Mouse (Mus musculus): Measurements from ENCODE around the gene 9630041A04Rik. TPM values are rescaled to one million over a fixed set of nuclear protein-coding genes. Genes with fewer than 3 reads are reported as not detected.

9630041A04Rik gene
- polyA plus RNA-seq, 1 experiment from 2014 or later: not detected

- Histone ChIP-seq H3K4me3 (no peak overlapping the region), H3K9me3 (replicated peaks) (no peaks in the 10 kb centered on the region), H3K4me1 (no peaks in the 10 kb centered on the region), H3K36me3 (no peaks in the 10 kb centered on the region), H3K27me3 (ENCODE audit: low read depth, poor library complexity, severe bottlenecking) (no peaks in the 10 kb centered on the region), H3K27ac (replicated peaks) (no peak overlapping the region)
- 78% methylated on average over 11 of the region's 11 CpGs for WGBS
- no peak for DNase-seq (ENCODE audit: low spot score)
Observed at GRCm38 (mm10) chr9:101877109-101877987, 15.7 kb downstream of the 9630041A04Rik start.

GRCm38 (mm10) chr9:101883295-101883694, 21.7 kb downstream of the 9630041A04Rik start:
- no peak overlapping the region for H3K27ac ChIP-seq (replicated peaks)
- no peaks in the 10 kb centered on the region for H3K27me3 ChIP-seq (ENCODE audit: low read depth, poor library complexity, severe bottlenecking)
- no peaks in the 10 kb centered on the region for H3K4me1 ChIP-seq
- H3K4me3 ChIP-seq: no peak overlapping the region
- 66% methylated on average over 2 of the region's 2 CpGs for WGBS
- H3K36me3 ChIP-seq: no peaks in the 10 kb centered on the region
- no peak for DNase-seq (ENCODE audit: low spot score)
- H3K9me3 ChIP-seq (replicated peaks): no peaks in the 10 kb centered on the region

DNA sequence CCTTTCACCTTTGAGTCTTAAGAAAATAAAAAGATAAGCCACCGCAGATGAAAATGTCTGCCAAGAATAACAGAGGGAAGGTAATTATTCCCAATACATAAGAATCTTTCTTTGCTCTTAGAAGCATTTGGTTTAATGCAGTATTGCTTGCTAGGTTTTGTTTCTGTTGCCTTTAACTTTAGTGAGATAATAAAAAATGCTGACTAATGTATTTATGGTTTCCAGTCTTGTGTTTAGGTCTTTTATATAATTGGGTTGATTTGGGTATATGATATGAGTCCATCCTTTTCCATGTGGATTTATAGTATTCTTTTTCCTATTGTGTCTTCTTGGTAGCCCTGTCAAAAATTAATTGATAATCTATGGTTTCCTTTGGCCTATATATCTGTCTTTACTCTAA, 36.2 kb downstream of the 9630041A04Rik start:
- Histone ChIP-seq H3K27ac (replicated peaks) (no peak overlapping the region), H3K9me3 (replicated peaks) (no peaks in the 10 kb centered on the region), H3K36me3 (no peaks in the 10 kb centered on the region), H3K4me3 (no peak overlapping the region), H3K4me1 (no peaks in the 10 kb centered on the region), H3K27me3 (ENCODE audit: low read depth, poor library complexity, severe bottlenecking) (no peaks in the 10 kb centered on the region)
- WGBS: 97% methylated on average over 1 of the region's 1 CpGs
- no peak for DNase-seq (ENCODE audit: low spot score)

DNA sequence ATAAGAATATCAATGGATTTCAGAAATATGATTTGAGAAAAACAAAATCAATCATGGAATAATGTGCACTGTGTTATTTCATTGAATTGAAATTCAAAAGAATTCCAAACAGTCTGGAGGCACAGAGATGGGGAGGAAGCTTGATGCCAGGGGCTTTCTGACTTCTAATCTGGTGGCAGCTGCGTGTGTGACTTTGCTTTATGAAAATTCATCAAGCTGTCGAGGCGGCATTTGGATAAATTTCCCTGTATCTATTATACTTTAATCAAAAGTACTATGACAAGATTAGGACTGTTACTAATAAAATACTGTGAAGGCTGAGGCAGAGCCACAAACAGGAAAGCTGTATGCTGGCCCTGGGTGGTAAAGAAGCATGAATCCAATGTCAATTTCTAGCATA, 41.8 kb downstream of the 9630041A04Rik start:
- H3K4me1 ChIP-seq: peaks cover 8% of the 10 kb centered on the region
- DNase-seq (ENCODE audit: low spot score): no peak
- no peak overlapping the region for H3K4me3 ChIP-seq
- 94% methylated on average over 3 of the region's 3 CpGs for WGBS
- H3K36me3 ChIP-seq: no peaks in the 10 kb centered on the region
- no peak overlapping the region for H3K27ac ChIP-seq (replicated peaks)
- H3K9me3 ChIP-seq (replicated peaks): no peaks in the 10 kb centered on the region
- H3K27me3 ChIP-seq (ENCODE audit: low read depth, poor library complexity, severe bottlenecking): no peaks in the 10 kb centered on the region; the same call in 1 of the 2 replicates

DNA sequence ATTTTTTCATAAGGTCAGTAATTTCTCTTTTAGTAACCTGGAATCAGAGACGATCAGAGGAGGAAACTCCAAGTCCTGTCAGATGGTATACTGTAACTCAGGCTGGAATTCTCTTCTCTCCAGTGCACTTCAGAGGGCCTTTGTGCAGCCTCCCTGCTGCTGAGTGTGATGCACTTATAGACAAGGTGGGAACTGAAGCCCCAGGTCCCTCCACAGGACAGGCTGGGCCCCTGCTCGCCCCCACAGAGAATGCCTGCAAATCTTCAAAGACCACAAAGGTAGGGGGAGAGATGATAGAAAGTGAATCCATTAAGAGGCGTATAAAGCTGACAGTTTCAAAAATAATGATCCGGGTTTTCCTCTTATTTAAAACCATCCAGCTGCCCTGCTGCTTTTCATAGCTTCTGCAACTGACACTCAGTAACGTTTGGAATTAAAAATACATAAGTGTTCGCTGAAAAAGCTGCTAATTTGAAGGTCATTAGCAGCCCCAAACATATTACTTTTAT, 46.2 kb downstream of the 9630041A04Rik start:
- H3K4me1 ChIP-seq: peaks cover 29% of the 10 kb centered on the region
- no peaks in the 10 kb centered on the region for H3K36me3 ChIP-seq
- 72% methylated on average over 6 of the region's 6 CpGs for WGBS
- no peak for DNase-seq (ENCODE audit: low spot score)
- H3K27me3 ChIP-seq (ENCODE audit: low read depth, poor library complexity, severe bottlenecking): no peaks in the 10 kb centered on the region; the same call in 1 of the 2 replicates
- no peaks in the 10 kb centered on the region for H3K9me3 ChIP-seq (replicated peaks)
- H3K27ac ChIP-seq (replicated peaks): 0 out of 2 replicates have a peak overlapping the region, but pooled peaks have one; percentile 53
- H3K4me3 ChIP-seq: no peak overlapping the region

DNA sequence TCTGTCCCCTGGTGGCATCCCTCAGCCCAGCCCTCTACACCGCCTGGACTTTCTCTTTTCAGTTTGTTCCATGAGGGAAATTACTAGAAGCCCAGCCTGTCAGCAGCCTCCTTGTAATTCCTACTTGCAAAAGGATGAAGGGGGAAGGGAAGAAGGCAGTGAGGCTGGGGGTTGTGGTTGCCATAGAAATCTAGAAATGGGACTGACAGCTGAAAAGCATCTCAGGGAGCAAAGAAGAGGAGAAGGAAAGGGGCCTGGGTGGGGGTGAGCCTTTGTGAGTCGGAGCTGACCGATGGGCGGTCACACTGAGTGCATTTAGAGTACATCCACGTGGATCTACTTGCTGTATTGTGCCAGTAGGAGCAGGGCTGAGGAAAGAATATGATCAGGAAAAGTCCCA, 47.2 kb downstream of the 9630041A04Rik start:
- Histone ChIP-seq H3K27ac (replicated peaks) (peak overlapping the region; percentile 84), H3K27me3 (ENCODE audit: low read depth, poor library complexity, severe bottlenecking) (no peaks in the 10 kb centered on the region; the same call in 1 of the 2 replicates), H3K9me3 (replicated peaks) (no peaks in the 10 kb centered on the region), H3K4me1 (peaks cover 29% of the 10 kb centered on the region), H3K36me3 (no peaks in the 10 kb centered on the region), H3K4me3 (peak overlapping the region; percentile 20; the same call in 1 of the 2 replicates)
- 30% methylated on average over 5 of the region's 5 CpGs for WGBS
- DNase-seq (ENCODE audit: low spot score): peak; percentile 72

DNA sequence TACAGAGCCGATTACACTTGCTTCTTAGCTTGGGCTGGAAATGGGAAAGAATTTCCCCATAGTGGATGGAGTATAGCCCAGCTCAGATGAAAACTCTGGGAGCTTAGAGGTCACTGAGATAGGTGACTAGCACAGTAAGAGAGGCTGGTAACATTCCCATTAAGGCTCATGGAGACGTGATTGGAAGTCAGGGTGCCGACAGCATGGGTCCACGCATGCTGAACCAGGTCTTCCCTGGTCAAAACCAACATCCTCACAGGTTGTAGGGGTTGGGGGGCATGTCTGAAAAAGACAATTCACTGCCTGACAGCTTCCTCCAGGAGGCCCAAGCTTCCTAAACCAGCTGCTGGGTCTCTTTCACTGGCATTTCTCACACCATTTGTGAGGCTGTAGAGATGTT, 47.9 kb downstream of the 9630041A04Rik start:
- Histone ChIP-seq H3K27me3 (ENCODE audit: low read depth, poor library complexity, severe bottlenecking) (no peaks in the 10 kb centered on the region; the same call in 1 of the 2 replicates), H3K36me3 (no peaks in the 10 kb centered on the region), H3K27ac (replicated peaks) (peak overlapping the region; percentile 84), H3K9me3 (replicated peaks) (no peaks in the 10 kb centered on the region), H3K4me3 (no peak overlapping the region), H3K4me1 (peaks cover 29% of the 10 kb centered on the region)
- WGBS: 89% methylated on average over 4 of the region's 4 CpGs
- DNase-seq (ENCODE audit: low spot score): no peak

DNA sequence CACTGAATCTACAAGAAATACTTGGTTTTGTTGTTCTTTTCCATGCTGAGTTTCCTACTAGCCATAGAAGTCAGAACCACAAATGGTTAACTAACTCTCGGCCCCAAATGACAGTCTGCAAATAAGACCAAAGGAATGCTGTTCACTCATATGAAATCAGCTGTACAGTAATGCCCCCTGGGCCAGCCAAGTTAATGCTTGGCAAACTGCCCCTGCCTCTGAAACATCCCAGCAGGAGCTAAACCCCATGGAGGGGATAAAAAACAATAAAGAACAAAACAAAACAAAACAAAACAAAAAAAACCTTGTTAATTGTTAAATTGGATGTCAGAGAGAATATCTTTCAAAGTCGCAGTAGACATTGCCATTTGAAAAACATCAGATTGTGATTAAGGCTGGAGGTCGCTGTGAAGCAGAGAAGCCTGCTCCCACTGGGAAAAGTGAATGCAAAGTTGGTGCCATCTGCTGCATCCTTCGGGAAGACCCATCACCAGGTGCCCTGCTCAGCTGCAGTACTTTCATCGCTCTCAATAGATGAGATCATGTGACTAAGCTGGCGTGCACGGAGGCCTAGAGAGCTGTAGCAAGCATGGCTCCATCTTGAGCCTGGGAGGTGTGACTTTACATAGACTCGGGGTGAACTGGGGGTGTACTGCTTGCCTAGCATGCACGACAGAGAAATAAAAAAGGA, 49.7 kb downstream of the 9630041A04Rik start:
- no peaks in the 10 kb centered on the region for H3K9me3 ChIP-seq (replicated peaks)
- H3K36me3 ChIP-seq: no peaks in the 10 kb centered on the region
- DNase-seq (ENCODE audit: low spot score): no peak
- H3K4me1 ChIP-seq: peaks cover 29% of the 10 kb centered on the region
- WGBS: 70% methylated on average over 9 of the region's 9 CpGs
- H3K27me3 ChIP-seq (ENCODE audit: low read depth, poor library complexity, severe bottlenecking): no peaks in the 10 kb centered on the region; the same call in 1 of the 2 replicates
- no peak overlapping the region for H3K27ac ChIP-seq (replicated peaks)
- no peak overlapping the region for H3K4me3 ChIP-seq

GRCm38 (mm10) chr9:101915082-101915481, 53.4 kb downstream of the 9630041A04Rik start:
- Histone ChIP-seq H3K27ac (replicated peaks) (no peak overlapping the region), H3K4me3 (no peak overlapping the region), H3K4me1 (peaks cover 5% of the 10 kb centered on the region; the same call in 1 of the 2 replicates), H3K9me3 (replicated peaks) (no peaks in the 10 kb centered on the region), H3K27me3 (ENCODE audit: low read depth, poor library complexity, severe bottlenecking) (no peaks in the 10 kb centered on the region), H3K36me3 (no peaks in the 10 kb centered on the region)
- DNase-seq (ENCODE audit: low spot score): peak; percentile 5
- 77% methylated on average over 2 of the region's 2 CpGs for WGBS

- no peaks in the 10 kb centered on the region for H3K4me1 ChIP-seq
- H3K9me3 ChIP-seq (replicated peaks): no peaks in the 10 kb centered on the region
- no peak for DNase-seq (ENCODE audit: low spot score)
- H3K36me3 ChIP-seq: 0 out of 2 replicates have a peak, but pooled peaks cover 5% of the 10 kb centered on the region
- H3K27me3 ChIP-seq (ENCODE audit: low read depth, poor library complexity, severe bottlenecking): no peaks in the 10 kb centered on the region
- no peak overlapping the region for H3K27ac ChIP-seq (replicated peaks)
- WGBS: 82% methylated on average over 4 of the region's 4 CpGs
- H3K4me3 ChIP-seq: no peak overlapping the region
Observed at GRCm38 (mm10) chr9:101918771-101919170, 57.1 kb downstream of the 9630041A04Rik start.

- H3K9me3 ChIP-seq (replicated peaks): no peaks in the 10 kb centered on the region
- no peak overlapping the region for H3K27ac ChIP-seq (replicated peaks)
- H3K36me3 ChIP-seq: 0 out of 2 replicates have a peak, but pooled peaks cover 5% of the 10 kb centered on the region
- DNase-seq (ENCODE audit: low spot score): no peak
- H3K27me3 ChIP-seq (ENCODE audit: low read depth, poor library complexity, severe bottlenecking): no peaks in the 10 kb centered on the region
- H3K4me3 ChIP-seq: no peak overlapping the region
- H3K4me1 ChIP-seq: peaks cover 4% of the 10 kb centered on the region; the same call in 1 of the 2 replicates
- WGBS: 89% methylated on average over 5 of the region's 5 CpGs
Observed at GRCm38 (mm10) chr9:101919324-101919723, 57.7 kb downstream of the 9630041A04Rik start.

DNA sequence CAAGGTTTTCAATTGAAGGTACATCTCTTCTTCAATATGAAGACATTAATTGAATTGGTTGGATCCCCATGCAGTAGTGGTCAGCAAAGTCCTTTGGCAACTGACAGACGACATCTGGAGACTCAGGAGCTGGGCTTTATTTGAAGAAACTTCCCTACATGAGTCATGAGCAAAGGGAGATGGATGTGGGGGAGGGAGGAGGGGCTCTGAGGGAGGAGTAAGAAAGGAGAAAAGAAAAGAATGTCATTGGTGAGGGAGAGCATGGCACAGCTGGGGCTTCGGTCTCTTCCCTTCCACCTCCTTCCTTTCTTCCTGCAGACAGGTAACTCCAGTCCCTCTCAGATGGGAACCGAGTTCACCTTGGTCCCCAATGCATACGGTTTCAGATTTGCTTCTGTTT, 61.2 kb downstream of the 9630041A04Rik start:
- no peak for DNase-seq (ENCODE audit: low spot score)
- Histone ChIP-seq H3K27ac (replicated peaks) (no peak overlapping the region), H3K36me3 (0 out of 2 replicates have a peak, but pooled peaks cover 7% of the 10 kb centered on the region), H3K4me3 (no peak overlapping the region), H3K27me3 (ENCODE audit: low read depth, poor library complexity, severe bottlenecking) (no peaks in the 10 kb centered on the region), H3K9me3 (replicated peaks) (no peaks in the 10 kb centered on the region), H3K4me1 (peaks cover 4% of the 10 kb centered on the region; the same call in 1 of the 2 replicates)
- 90% methylated on average over 4 of the region's 4 CpGs for WGBS

Measured in midbrain, embryonic 10.5 days (tissue).